Mouse (Mus musculus): Measurements from ENCODE around the gene Acot1.

DNA sequence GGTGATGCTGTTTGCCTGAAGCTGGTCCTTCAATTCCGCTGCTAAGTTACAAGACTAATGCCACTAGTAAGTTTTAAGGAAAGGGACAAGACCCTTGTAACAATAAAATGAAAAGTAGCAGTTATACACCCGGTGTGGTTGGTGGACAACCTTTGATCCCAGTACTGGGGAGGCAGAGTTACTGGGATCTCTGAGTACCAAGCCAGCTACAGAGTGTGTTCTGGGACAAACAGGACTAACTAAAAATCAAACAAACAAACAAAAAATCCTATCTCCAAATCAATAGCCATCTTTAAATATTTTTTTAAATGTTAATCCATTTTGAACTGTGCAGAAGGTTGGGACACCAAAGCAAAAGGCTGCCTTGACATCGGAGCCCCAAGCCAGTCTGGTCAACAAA lies 911 bp downstream of the Acot1 start:
- TF ChIP-seq EP300 (IDR thresholded peaks at IDR 0.05; ENCODE audit: insufficient read depth, low read depth, low read length) (no peak), CTCF (IDR thresholded peaks at IDR 0.05; ENCODE audit: low read depth, low read length) (no peak)
